Mouse (Mus musculus) neural tube, embryonic 11.5 days (tissue): ENCODE results near the gene Ank. TPM values are rescaled to one million over a fixed set of nuclear protein-coding genes. Genes with fewer than 3 reads are reported as not detected.

Experiments
- ATAC-seq: fragments of 200-750 bp; cut with Nextera tagmentation; 2 replicates; pipeline ENCODE4 v1.8.0; 2017; ENCODE audit warnings: moderate number of reproducible peaks, mild to moderate bottlenecking, moderate TSS enrichment, moderate library complexity; ENCODE audit not compliant: insufficient read depth, low FRiP score, low TSS enrichment
- DNase-seq: peaks from one replicate; pipeline ENCODE4 v3.0.0-alpha.2; 2015; ENCODE audit warnings: low spot score
- H3K27ac ChIP-seq: fragments of 300-500 bp; sonication (generic); 2 replicates; pipeline ENCODE4 v1.5.1; 2014; ENCODE audit warnings: low read depth, mild to moderate bottlenecking, low read length
- H3K27me3 ChIP-seq: fragments of 300-500 bp; sonication (generic); 2 replicates; pipeline ENCODE4 v1.6.1; 2014; ENCODE audit warnings: mild to moderate bottlenecking, low read length, mixed read lengths; ENCODE audit not compliant: control insufficient read depth, insufficient read depth
- H3K36me3 ChIP-seq: fragments of 300-500 bp; sonication (generic); 2 replicates; pipeline ENCODE4 v1.6.1; 2014; ENCODE audit warnings: mild to moderate bottlenecking, low read length, moderate library complexity, mixed read lengths; ENCODE audit not compliant: control insufficient read depth, insufficient read depth
- H3K4me1 ChIP-seq: fragments of 300-500 bp; sonication (generic); 2 replicates; pipeline ENCODE4 v1.6.1; 2014; ENCODE audit warnings: low read length, mixed read lengths; ENCODE audit not compliant: control insufficient read depth, insufficient read depth
- H3K4me2 ChIP-seq: fragments of 300-500 bp; sonication (generic); 2 replicates; pipeline ENCODE4 v1.6.1; 2014; ENCODE audit warnings: low read depth, mild to moderate bottlenecking, moderate library complexity
- H3K4me3 ChIP-seq: fragments of 300-500 bp; sonication (generic); 2 replicates; pipeline ENCODE4 v1.5.1; 2014; ENCODE audit warnings: low read depth, low read length
- H3K9ac ChIP-seq: fragments of 300-500 bp; sonication (generic); 2 replicates; pipeline ENCODE4 v1.6.1; 2014; ENCODE audit warnings: mild to moderate bottlenecking, low read length
- H3K9me3 ChIP-seq: fragments of 300-500 bp; sonication (generic); 2 replicates; pipeline ENCODE4 v1.6.1; 2016; ENCODE audit warnings: low read length; ENCODE audit not compliant: control insufficient read depth
- WGBS: fragments of 180-500 bp; shearing (Covaris S2); extraction: QIAGEN DNeasy Blood & Tissue Kit; methylation state at CpG from one replicate; pipeline ENCODE4 v1.1.7; 2014; 5-methylcytosine and 5-hydroxymethylcytosine counted together
- polyA plus RNA-seq: library from polyadenylated mRNA; unstranded; fragments of >200 nt; fragmentation: Nextera tagmentation; extraction: Ambion mirVana; gene quantifications from 2 replicates; pipeline ENCODE4 v1.2.1, GENCODE M21; 2014

Gene Ank
- polyA plus RNA-seq, 1 experiment from 2014 or later: 12.9 TPM

DNA sequence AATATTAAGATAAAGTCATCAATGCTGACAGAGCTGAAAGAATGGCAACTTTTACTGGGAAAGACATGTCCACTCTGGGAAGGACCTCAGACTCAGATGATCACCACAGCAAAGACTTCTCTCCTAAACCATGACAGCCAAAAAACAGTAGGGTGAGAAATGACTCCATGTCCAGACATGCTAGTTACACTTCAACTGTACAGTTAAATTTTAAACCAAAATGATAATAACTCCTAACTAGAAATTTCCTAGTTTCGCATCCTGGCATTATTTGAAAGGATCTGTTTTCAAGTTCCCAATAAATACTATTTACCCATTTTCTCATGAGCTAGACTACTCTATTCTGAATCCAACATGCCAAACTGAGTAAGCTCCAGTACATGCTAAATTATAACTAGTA lies 159.8 kb downstream of the Ank start:
- Histone ChIP-seq H3K27me3 (no peaks in the 10 kb centered on the region), H3K36me3 (peaks cover 3% of the 10 kb centered on the region; the same call in 1 of the 2 replicates), H3K4me3 (no peak overlapping the region), H3K4me2 (no peak overlapping the region), H3K9me3 (no peaks in the 10 kb centered on the region), H3K27ac (no peak overlapping the region), H3K9ac (no peak overlapping the region), H3K4me1 (peaks cover 8% of the 10 kb centered on the region)
- WGBS: 93% methylated on average over 1 of the region's 1 CpGs
- ATAC-seq (no peak), DNase-seq (no peak)

DNA sequence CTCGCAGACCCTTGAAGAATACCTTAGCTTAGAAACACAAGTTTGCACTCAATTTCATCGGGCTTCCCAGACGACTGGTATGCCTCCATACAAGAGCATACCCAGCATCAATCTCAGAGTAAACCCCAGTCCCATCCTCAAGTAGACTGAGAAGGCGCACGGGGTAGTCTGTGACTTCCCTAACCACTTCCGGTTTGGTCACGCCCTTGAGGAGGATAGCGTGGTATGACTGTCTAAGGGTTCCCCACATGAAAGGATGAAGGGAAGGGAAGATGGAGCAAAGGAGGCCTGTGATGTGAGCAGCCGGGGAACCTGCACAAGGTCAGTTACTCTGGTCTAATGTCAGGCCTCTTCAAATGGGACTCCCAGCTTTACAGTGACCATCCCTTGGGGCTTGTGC lies 161.3 kb downstream of the Ank start:
- H3K4me1 ChIP-seq: peaks cover 8% of the 10 kb centered on the region
- DNase-seq (no peak), ATAC-seq (no peak)
- WGBS: 94% methylated on average over 9 of the region's 9 CpGs
- H3K27ac ChIP-seq: no peak overlapping the region
- H3K9me3 ChIP-seq: no peaks in the 10 kb centered on the region
- no peak overlapping the region for H3K4me2 ChIP-seq
- no peak overlapping the region for H3K4me3 ChIP-seq
- H3K27me3 ChIP-seq: no peaks in the 10 kb centered on the region
- peaks cover under 1% of the 10 kb centered on the region; the same call in 1 of the 2 replicates for H3K36me3 ChIP-seq
- no peak overlapping the region for H3K9ac ChIP-seq

GRCm38 (mm10) chr15:27629046-27629445 lies 162.6 kb downstream of the Ank start:
- no peak for ATAC-seq
- 85% methylated on average over 4 of the region's 4 CpGs for WGBS
- no peak for DNase-seq
- Histone ChIP-seq H3K27ac (no peak overlapping the region), H3K4me1 (peaks cover 8% of the 10 kb centered on the region), H3K36me3 (no peaks in the 10 kb centered on the region), H3K27me3 (no peaks in the 10 kb centered on the region), H3K9ac (no peak overlapping the region), H3K9me3 (no peaks in the 10 kb centered on the region), H3K4me2 (no peak overlapping the region), H3K4me3 (no peak overlapping the region)

DNA sequence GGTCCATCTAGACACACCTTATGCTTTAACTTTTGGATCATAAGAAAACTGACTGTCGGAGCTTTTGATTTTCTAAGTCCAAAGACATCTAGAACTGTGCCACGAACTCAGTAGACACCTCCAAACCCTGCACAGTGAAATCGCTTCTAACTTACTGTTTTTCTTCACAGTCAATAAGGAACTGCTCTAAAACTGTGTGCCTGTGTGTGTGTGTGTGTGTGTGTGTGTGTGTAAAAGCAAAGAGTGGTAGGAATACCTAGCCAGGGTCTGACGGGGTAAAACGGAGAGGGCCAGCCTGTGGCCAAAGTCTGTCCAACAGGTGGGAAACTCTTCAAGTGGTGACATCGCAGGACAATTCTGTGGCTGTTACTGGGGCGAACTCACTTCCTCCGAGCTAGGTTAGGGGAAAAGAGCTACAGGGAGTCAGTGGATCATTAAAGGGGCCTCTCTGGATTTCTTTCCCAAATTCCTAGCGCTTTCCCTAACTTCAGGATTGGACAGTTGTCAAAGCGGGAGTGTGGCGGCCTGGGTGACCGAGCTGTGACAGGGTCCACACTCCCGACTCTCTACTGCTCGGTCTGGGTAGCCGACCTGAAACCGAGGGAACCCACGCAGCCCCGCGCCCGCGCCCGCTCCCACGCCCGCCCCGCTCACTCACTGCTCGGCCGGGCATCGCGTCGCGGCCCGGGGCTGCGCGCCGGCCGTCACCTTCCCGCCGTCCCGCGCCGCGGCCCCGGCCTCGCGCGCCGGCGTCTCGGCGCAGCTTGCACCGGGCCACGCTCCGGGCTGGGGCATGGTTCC lies 163.5 kb downstream of the Ank start:
- Histone ChIP-seq H3K27ac (no peak overlapping the region), H3K9ac (peak overlapping the region; percentile 79), H3K4me1 (peaks cover 8% of the 10 kb centered on the region), H3K36me3 (no peaks in the 10 kb centered on the region), H3K4me2 (peak overlapping the region; percentile 83), H3K4me3 (peak overlapping the region; percentile 91), H3K27me3 (no peaks in the 10 kb centered on the region), H3K9me3 (no peaks in the 10 kb centered on the region)
- 4% methylated on average over 31 of the region's 53 CpGs for WGBS
- no peak; the same call in none of the 2 replicates for ATAC-seq
- DNase-seq: peak; percentile 23

- H3K4me3 ChIP-seq: peak within 1 kb of the TSS; percentile 91
- H3K9me3 ChIP-seq: no peaks in the 10 kb centered on the region
- ATAC-seq (peak; percentile 99), DNase-seq (peak; percentile 99)
- peaks cover 8% of the 10 kb centered on the region for H3K4me1 ChIP-seq
- peak within 1 kb of the TSS; percentile 83 for H3K4me2 ChIP-seq
- 9% methylated on average over 42 of the region's 56 CpGs for WGBS
- no peak within 1 kb of the TSS for H3K27ac ChIP-seq
- no peaks in the 10 kb centered on the region for H3K36me3 ChIP-seq
- H3K27me3 ChIP-seq: no peaks in the 10 kb centered on the region
- peak within 1 kb of the TSS; percentile 79 for H3K9ac ChIP-seq
Observed at GRCm38 (mm10) chr15:27630601-27631383, 164.3 kb downstream of the Ank start, which contains the start of gene Otulin. Otulin (minus strand) TSS chr15:27630693.

DNA sequence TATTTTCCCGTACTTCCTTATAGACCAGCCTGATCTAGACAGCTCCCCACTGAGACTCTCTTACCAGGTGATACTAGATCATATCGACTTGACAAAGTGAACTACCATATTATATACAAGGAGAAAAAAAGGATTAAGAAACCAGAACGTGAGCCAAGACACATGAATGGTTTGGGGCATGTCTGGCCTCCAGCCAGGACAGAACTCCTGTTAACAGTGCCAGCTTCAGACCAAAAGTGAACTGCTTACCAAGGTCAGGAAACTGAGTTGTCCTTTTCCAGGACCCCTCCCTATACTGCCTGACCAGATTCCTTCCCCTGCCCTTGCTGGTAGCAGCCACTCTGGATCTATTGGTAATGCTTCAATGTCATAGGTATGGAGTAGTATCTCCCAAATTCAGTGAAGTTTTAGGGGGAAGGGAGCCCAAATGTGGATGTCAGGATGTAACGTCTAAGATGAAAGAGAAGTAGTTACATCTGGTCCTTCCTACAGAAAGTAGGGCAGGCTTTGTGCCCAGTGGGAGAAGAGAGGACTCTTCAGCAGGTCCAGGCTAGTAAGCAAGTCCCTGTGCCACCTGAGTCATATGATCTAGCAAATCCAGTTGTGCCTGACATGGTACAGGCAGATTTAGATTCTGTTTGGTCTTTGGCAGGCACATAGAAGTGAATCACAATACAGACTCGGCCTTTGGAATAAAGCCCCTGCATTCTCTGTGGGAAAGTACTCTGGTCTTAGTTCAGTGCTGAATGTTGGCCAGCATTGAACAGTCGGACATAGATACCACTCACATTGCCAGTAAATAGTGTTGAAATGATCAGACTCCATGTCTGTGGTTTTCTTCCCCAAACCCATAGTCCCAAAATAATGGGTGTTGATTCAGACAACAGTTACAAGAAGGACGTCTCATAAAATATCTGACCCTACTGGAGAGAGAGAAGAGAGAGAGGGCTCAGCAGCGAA lies 167.7 kb downstream of the Ank start:
- no peaks in the 10 kb centered on the region for H3K9me3 ChIP-seq
- no peak overlapping the region for H3K27ac ChIP-seq
- peaks cover 4% of the 10 kb centered on the region for H3K4me1 ChIP-seq
- ATAC-seq (no peak), DNase-seq (no peak)
- 86% methylated on average over 8 of the region's 8 CpGs for WGBS
- no peak overlapping the region for H3K4me3 ChIP-seq
- no peak overlapping the region for H3K9ac ChIP-seq
- no peaks in the 10 kb centered on the region for H3K27me3 ChIP-seq
- no peaks in the 10 kb centered on the region for H3K36me3 ChIP-seq
- H3K4me2 ChIP-seq: no peak overlapping the region

DNA sequence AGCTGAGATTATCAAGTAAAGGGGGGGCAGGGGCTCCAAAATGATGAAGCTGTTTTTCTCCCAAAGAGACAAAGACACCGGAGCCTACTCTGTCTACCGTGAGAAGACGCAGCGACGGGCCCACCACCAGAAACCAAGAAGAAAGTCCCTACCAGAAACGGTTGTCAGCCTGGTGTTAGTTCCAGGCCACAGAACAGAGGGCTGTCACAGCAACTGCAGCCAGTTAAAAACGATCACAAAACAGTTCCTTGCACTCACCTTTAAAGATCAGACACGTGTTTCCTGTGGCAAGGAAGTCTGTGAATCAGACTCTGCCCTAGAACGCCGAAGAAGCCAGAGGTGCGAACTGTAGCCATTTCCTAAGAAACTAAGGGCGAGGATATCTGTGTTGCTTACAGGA lies 174.7 kb downstream of the Ank start:
- Histone ChIP-seq H3K27ac (no peak overlapping the region), H3K4me2 (no peak overlapping the region), H3K27me3 (no peaks in the 10 kb centered on the region), H3K9ac (no peak overlapping the region), H3K36me3 (no peaks in the 10 kb centered on the region), H3K4me1 (no peaks in the 10 kb centered on the region), H3K4me3 (no peak overlapping the region), H3K9me3 (no peaks in the 10 kb centered on the region)
- WGBS: 82% methylated on average over 12 of the region's 12 CpGs
- DNase-seq (no peak), ATAC-seq (no peak)

- Histone ChIP-seq H3K27me3 (no peaks in the 10 kb centered on the region), H3K9ac (no peak overlapping the region), H3K4me2 (no peak overlapping the region), H3K27ac (no peak overlapping the region), H3K9me3 (no peaks in the 10 kb centered on the region), H3K4me1 (no peaks in the 10 kb centered on the region), H3K4me3 (no peak overlapping the region), H3K36me3 (no peaks in the 10 kb centered on the region)
- ATAC-seq (no peak), DNase-seq (no peak)
- WGBS: 84% methylated on average over 3 of the region's 3 CpGs
Observed at GRCm38 (mm10) chr15:27642895-27643294, 176.4 kb downstream of the Ank start.
